Mouse (Mus musculus): ENCODE measurements around the gene Uprt.

DNA sequence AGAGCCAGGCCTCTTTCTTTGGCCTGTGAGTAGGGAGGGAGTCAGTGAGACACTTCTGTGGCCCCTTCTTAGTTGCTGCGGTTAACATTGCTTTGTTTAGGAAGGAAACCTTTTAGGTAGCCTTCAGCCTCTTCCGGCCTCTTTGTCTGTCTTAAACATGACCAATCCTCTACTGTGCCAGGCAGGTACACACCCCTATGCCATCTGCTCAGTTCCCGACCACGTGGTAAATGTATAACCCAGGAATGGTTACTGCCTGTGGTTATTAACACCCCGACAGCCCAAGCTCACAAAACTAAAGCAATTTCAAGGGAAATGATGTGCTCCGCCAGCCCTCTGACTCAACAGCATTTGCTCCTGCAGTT is 808 bp downstream of the Uprt start:
- TF ChIP-seq POLR2A (IDR thresholded peaks at IDR 0.05; ENCODE audit: low read depth, low read length) (no peak), ZKSCAN1 (IDR thresholded peaks at IDR 0.05; ENCODE audit: borderline replicate concordance, low read depth, low read length) (no peak), MEF2A (IDR thresholded peaks at IDR 0.05; ENCODE audit: borderline replicate concordance, low read depth, low read length) (no peak), RCOR1 (conservative IDR thresholded peaks at IDR 0.05; ENCODE audit: low read depth, low read length) (no peak), CHD2 (IDR thresholded peaks at IDR 0.05; ENCODE audit: low read length) (no peak), SIN3A (IDR thresholded peaks at IDR 0.05; ENCODE audit: low read length) (peak; percentile 40), CTCF (conservative IDR thresholded peaks at IDR 0.05 in 1 of 2, IDR thresholded peaks at IDR 0.05 in 1 of 2; ENCODE audit: low read depth in 2 of 2, low read length in 2 of 2) (no peak), IRF4 (IDR thresholded peaks at IDR 0.05; ENCODE audit: low read depth, low read length) (no peak), EP300 (IDR thresholded peaks at IDR 0.05; ENCODE audit: low read length) (no peak)

Measured in CH12.LX (cell line).